8 mouse cellular contexts compared by ENCODE assay signal in the genomic region with DNA sequence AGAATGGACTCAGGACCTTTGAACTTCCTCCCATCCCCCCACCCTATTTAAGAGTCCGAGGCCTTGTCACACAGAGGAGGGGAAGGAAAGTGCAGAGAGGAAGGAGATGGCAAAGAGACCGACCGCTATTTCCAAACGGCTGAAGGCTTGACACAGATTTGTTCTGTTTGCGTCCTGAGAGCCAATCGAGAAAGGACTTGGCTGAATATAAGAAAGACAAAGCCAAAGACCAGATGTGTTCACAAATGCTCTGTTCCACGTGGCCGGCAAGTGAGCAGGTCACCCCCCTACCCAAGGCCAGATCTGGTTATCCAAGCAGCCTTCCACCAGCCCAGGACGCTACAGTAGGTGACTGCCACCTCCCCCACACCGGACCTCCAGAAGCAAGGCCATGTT. TPM values are rescaled to one million over a fixed set of nuclear protein-coding genes. Genes with fewer than 3 reads are reported as not detected.
DNase-seq lines count a peak whose midpoint lies in the region; ATAC-seq and TF ChIP-seq lines count a peak whose summit lies in the region.

No protein-coding gene starts in this region.

- DNase-seq in ovary, postnatal 36 days (ENCODE audit: low spot score) = peak; percentile 44
- DNase-seq in ovary, postnatal 10 days (ENCODE audit: low spot score) = no peak
- no peak for DNase-seq in limb, embryonic 14.5 days (ENCODE audit: low spot score)
- no peak for DNase-seq in urinary bladder, postnatal 14 days (ENCODE audit: low spot score)
- DNase-seq in thymus, adult 18-20 months = no peak

- H3K9ac ChIP-seq in heart, embryonic 14.5 days (ENCODE audit: low read length) = peak overlapping the region; percentile 92
- peak overlapping the region; percentile 91 for H3K9ac ChIP-seq in limb, embryonic 14.5 days (ENCODE audit: low read depth, low read length, severe bottlenecking)
- H3K9ac ChIP-seq in neural tube, embryonic 12.5 days = peak overlapping the region; percentile 86

- no peak for TF ChIP-seq POLR2A in cortical plate, adult 2 months (IDR thresholded peaks at IDR 0.05; ENCODE audit: extremely low read depth, insufficient read depth, low read length)
- TF ChIP-seq POLR2A in limb, embryonic 14.5 days (IDR thresholded peaks at IDR 0.05; ENCODE audit: borderline replicate concordance, extremely low read depth, insufficient read depth, insufficient read length) = no peak

- 0% methylated on average over 10 of the region's 10 CpGs for WGBS in heart, embryonic 14.5 days
- 2% methylated on average over 10 of the region's 10 CpGs for WGBS in limb, embryonic 14.5 days
- 1% methylated on average over 10 of the region's 10 CpGs for WGBS in neural tube, embryonic 12.5 days

- peak overlapping the region; percentile 80 for H3K4me2 ChIP-seq in heart, embryonic 14.5 days (ENCODE audit: low read length)
- H3K4me2 ChIP-seq in limb, embryonic 14.5 days (replicated peaks; ENCODE audit: low read depth, low read length, severe bottlenecking) = peak overlapping the region; percentile 93
- peak overlapping the region; percentile 84 for H3K4me2 ChIP-seq in neural tube, embryonic 12.5 days (replicated peaks)

- H3K27me3 ChIP-seq in heart, embryonic 14.5 days (ENCODE audit: control insufficient read depth, insufficient read depth, low read length) = no peaks in the 10 kb centered on the region
- H3K27me3 ChIP-seq in limb, embryonic 14.5 days (ENCODE audit: control insufficient read depth, insufficient read depth, low read length) = no peaks in the 10 kb centered on the region
- no peaks in the 10 kb centered on the region for H3K27me3 ChIP-seq in neural tube, embryonic 12.5 days (replicated peaks)

- H3K36me3 ChIP-seq in heart, embryonic 14.5 days (ENCODE audit: control insufficient read depth, insufficient read depth, low read length) = peaks cover 12% of the 10 kb centered on the region
- peaks cover 24% of the 10 kb centered on the region for H3K36me3 ChIP-seq in limb, embryonic 14.5 days (ENCODE audit: control insufficient read depth, insufficient read depth, low read length)
- 0 out of 2 replicates have a peak, but pooled peaks cover 4% of the 10 kb centered on the region for H3K36me3 ChIP-seq in neural tube, embryonic 12.5 days

- TF ChIP-seq CTCF in cortical plate, adult 2 months (IDR thresholded peaks at IDR 0.05; ENCODE audit: extremely low read depth, insufficient read depth, low read length) = no peak

- no peaks in the 10 kb centered on the region for H3K9me3 ChIP-seq in heart, embryonic 14.5 days (ENCODE audit: control insufficient read depth, low read length)
- no peaks in the 10 kb centered on the region for H3K9me3 ChIP-seq in limb, embryonic 14.5 days (ENCODE audit: control insufficient read depth, low read length)
- no peaks in the 10 kb centered on the region for H3K9me3 ChIP-seq in neural tube, embryonic 12.5 days

- H3K4me3 ChIP-seq in cortical plate, adult 2 months (ENCODE audit: insufficient read depth, low read length) = peak overlapping the region; percentile 59
- peak overlapping the region; percentile 55 to 81 for H3K4me3 ChIP-seq in heart, embryonic 14.5 days (ENCODE audit: control insufficient read depth in 1 of 2, insufficient read depth in 1 of 2, low read depth in 1 of 2, low read length in 2 of 2)
- H3K4me3 ChIP-seq in limb, embryonic 14.5 days (replicated peaks; ENCODE audit: low read length) = peak overlapping the region; percentile 92
- H3K4me3 ChIP-seq in neural tube, embryonic 12.5 days = peak overlapping the region; percentile 92

- H3K27ac ChIP-seq in cortical plate, adult 2 months (ENCODE audit: insufficient read depth, low read length) = peak overlapping the region; percentile 52
- H3K27ac ChIP-seq in heart, embryonic 14.5 days (replicated peaks in 1 of 2; ENCODE audit: control insufficient read depth in 1 of 2, insufficient read depth in 1 of 2, low read depth in 2 of 2, low read length in 2 of 2) = peak overlapping the region; percentile 23 to 79
- H3K27ac ChIP-seq in limb, embryonic 14.5 days (replicated peaks; ENCODE audit: low read depth, low read length) = 0 out of 2 replicates have a peak overlapping the region, but pooled peaks have one; percentile 9
- H3K27ac ChIP-seq in neural tube, embryonic 12.5 days = no peak overlapping the region

- ATAC-seq in heart, embryonic 14.5 days (ENCODE audit: insufficient number of reproducible peaks, insufficient read depth, low FRiP score, low read depth) = no peak
- no peak for ATAC-seq in limb, embryonic 14.5 days (ENCODE audit: low FRiP score, low read depth)
- no peak for ATAC-seq in neural tube, embryonic 12.5 days (ENCODE audit: low FRiP score, low read depth)

- peaks cover 4% of the 10 kb centered on the region; the same call in 1 of the 2 replicates for H3K4me1 ChIP-seq in cortical plate, adult 2 months (ENCODE audit: control insufficient read depth, insufficient read depth, low read length)
- H3K4me1 ChIP-seq in heart, embryonic 14.5 days (ENCODE audit: control insufficient read depth in 2 of 2, insufficient read depth in 2 of 2, low read length in 2 of 2) = peaks cover 41 to 58% of the 10 kb centered on the region in 2 experiments
- peaks cover 46% of the 10 kb centered on the region for H3K4me1 ChIP-seq in limb, embryonic 14.5 days (ENCODE audit: control insufficient read depth, insufficient read depth, low read length)
- peaks cover 69% of the 10 kb centered on the region for H3K4me1 ChIP-seq in neural tube, embryonic 12.5 days

RNA-seq across cellular contexts. Expression of a gene that starts 2.8 kb away (rescaled TPM):
- 12.8 and 13.8 TPM in 2 replicates for polyA plus RNA-seq in cortical plate, adult 2 months (2012; rRNA removed)
- polyA plus RNA-seq in heart, embryonic 14.5 days (2014; fragmentation: Nextera tagmentation; extraction: Ambion mirVana) = 20.3 and 22.6 TPM in 2 replicates
- polyA plus RNA-seq in limb, embryonic 14.5 days (2012; rRNA removed) = 23.8 and 26.6 TPM in 2 replicates
- polyA plus RNA-seq in limb, embryonic 14.5 days (2014; fragmentation: Nextera tagmentation; extraction: Ambion mirVana) = 37.4 and 41.9 TPM in 2 replicates
- polyA plus RNA-seq in neural tube, embryonic 12.5 days (2016; fragmentation: Nextera tagmentation; extraction: Ambion mirVana) = 30.7 and 36.2 TPM in 2 replicates

RNA-seq across cellular contexts. Expression of a gene that starts 47.9 kb away (rescaled TPM):
- polyA plus RNA-seq in cortical plate, adult 2 months (2012; rRNA removed) = 8.2 and 10.2 TPM in 2 replicates
- polyA plus RNA-seq in heart, embryonic 14.5 days (2014; fragmentation: Nextera tagmentation; extraction: Ambion mirVana) = 58.5 and 60.4 TPM in 2 replicates
- 13.0 and 13.8 TPM in 2 replicates for polyA plus RNA-seq in limb, embryonic 14.5 days (2012; rRNA removed)
- polyA plus RNA-seq in limb, embryonic 14.5 days (2014; fragmentation: Nextera tagmentation; extraction: Ambion mirVana) = 8.2 and 15.3 TPM in 2 replicates
- 1.0 and 1.5 TPM in 2 replicates for polyA plus RNA-seq in neural tube, embryonic 12.5 days (2016; fragmentation: Nextera tagmentation; extraction: Ambion mirVana)
